In the genomic region with DNA sequence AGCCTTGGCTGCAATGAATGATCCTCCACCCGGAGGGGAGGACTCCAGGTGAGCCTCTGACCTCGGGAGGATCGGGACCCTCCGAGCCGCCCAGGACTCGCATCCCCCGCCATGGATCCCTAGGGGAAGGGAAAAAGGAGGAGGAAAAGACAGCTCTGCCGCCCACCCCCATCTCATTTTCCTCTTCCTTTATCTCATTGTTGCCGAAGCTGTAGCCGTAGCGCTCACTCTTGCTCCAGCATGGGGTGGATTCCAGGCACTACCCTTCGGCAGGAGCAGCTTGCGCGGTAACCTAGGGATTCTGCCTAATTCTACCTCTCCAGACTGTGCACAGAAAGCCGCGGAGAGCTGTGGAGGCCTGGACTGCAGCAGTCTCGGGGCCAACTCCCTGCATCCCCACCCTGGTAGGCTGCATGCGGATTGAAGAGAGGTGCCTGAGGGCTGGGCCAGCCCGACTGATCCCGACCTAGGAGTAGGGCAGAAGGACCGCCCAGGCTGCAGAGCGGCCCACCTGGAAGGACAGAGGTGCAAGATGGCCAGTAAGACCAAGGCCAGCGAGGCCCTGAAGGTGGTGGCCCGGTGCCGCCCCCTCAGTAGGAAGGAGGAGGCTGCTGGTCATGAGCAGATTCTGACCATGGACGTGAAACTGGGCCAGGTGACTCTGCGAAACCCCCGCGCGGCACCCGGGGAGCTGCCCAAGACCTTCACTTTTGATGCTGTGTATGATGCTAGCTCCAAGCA, we compare ENCODE assay signal across 8 mouse cellular contexts. TPM values are rescaled to one million over a fixed set of nuclear protein-coding genes. Genes with fewer than 3 reads are reported as not detected.
A peak's percentile ranks its signal among the peaks of the same experiment; 100 is the strongest.
DNase-seq lines count a peak whose midpoint lies in the region; ATAC-seq and TF ChIP-seq lines count a peak whose summit lies in the region.

No protein-coding gene starts in this region.

- no peak for TF ChIP-seq CTCF in layer of hippocampus, adult 2 months (conservative IDR thresholded peaks at IDR 0.05)

- H3K27ac ChIP-seq in layer of hippocampus, adult 2 months = peak overlapping the region; percentile 98
- no peak overlapping the region for H3K27ac ChIP-seq in ES-E14 (ENCODE audit: insufficient read depth, low read depth, low read length, poor library complexity, severe bottlenecking)
- H3K27ac ChIP-seq in limb, embryonic 12.5 days = peak overlapping the region; percentile 70
- H3K27ac ChIP-seq in neural tube, embryonic 14.5 days (ENCODE audit: low read depth, low read length) = peak overlapping the region; percentile 94

- H3K4me1 ChIP-seq in ES-E14 (ENCODE audit: control insufficient read depth in 2 of 2, insufficient read depth in 2 of 2, low read length in 2 of 2, poor library complexity in 1 of 2) = peaks cover 0 to 3% of the 10 kb centered on the region in 2 experiments; a peak in 1 of 4 replicates
- peaks cover 24% of the 10 kb centered on the region for H3K4me1 ChIP-seq in limb, embryonic 12.5 days (replicated peaks)
- H3K4me1 ChIP-seq in neural tube, embryonic 14.5 days (ENCODE audit: control insufficient read depth, insufficient read depth, low read length) = peaks cover 44% of the 10 kb centered on the region

- peak; percentile 52 for ATAC-seq in limb, embryonic 12.5 days (ENCODE audit: insufficient number of reproducible peaks, insufficient read depth, low FRiP score, low TSS enrichment, low read depth)
- ATAC-seq in neural tube, embryonic 14.5 days (ENCODE audit: low read depth) = peak; percentile 38

- H3K9ac ChIP-seq in ES-E14 (ENCODE audit: insufficient read depth, low read depth, low read length, poor library complexity, severe bottlenecking) = peak overlapping the region; percentile 70
- peak overlapping the region; percentile 83 for H3K9ac ChIP-seq in limb, embryonic 12.5 days (replicated peaks)
- peak overlapping the region; percentile 93 for H3K9ac ChIP-seq in neural tube, embryonic 14.5 days (replicated peaks; ENCODE audit: low read depth, low read length)

- peak overlapping the region; percentile 84 for H3K4me2 ChIP-seq in limb, embryonic 12.5 days
- peak overlapping the region; percentile 86 for H3K4me2 ChIP-seq in neural tube, embryonic 14.5 days (ENCODE audit: low read depth, low read length)

- DNase-seq in layer of hippocampus, adult 2 months (ENCODE audit: low spot score in 2 of 2) = no peak
- DNase-seq in layer of hippocampus, adult 9-10 months (ENCODE audit: low spot score) = no peak
- DNase-seq in ES-E14 (ENCODE audit: low read depth, low spot score) = no peak
- peak; percentile 45 for DNase-seq in cerebellum, adult 8-10 months
- DNase-seq in forelimb bud, embryonic 11.5 days (ENCODE audit: low read depth, low spot score) = peak; percentile 20
- DNase-seq in c-Kit-positive CD71-positive TER-119-positive erythroid progenitor cells, embryonic 14.5 days (ENCODE audit: low spot score) = no peak

- no peaks in the 10 kb centered on the region for H3K9me3 ChIP-seq in ES-E14 (ENCODE audit: control insufficient read depth, insufficient read depth, low read depth, low read length)
- 0 out of 2 replicates have a peak, but pooled peaks cover 12% of the 10 kb centered on the region for H3K9me3 ChIP-seq in limb, embryonic 12.5 days
- no peaks in the 10 kb centered on the region for H3K9me3 ChIP-seq in neural tube, embryonic 14.5 days (ENCODE audit: control insufficient read depth, low read length)

- H3K27me3 ChIP-seq in limb, embryonic 12.5 days = no peaks in the 10 kb centered on the region
- no peaks in the 10 kb centered on the region for H3K27me3 ChIP-seq in neural tube, embryonic 14.5 days (ENCODE audit: control insufficient read depth, insufficient read depth, low read length)

- no peaks in the 10 kb centered on the region for H3K36me3 ChIP-seq in ES-E14 (ENCODE audit: control insufficient read depth, insufficient read depth, low read length, poor library complexity, severe bottlenecking)
- peaks cover 23% of the 10 kb centered on the region for H3K36me3 ChIP-seq in limb, embryonic 12.5 days
- H3K36me3 ChIP-seq in neural tube, embryonic 14.5 days (ENCODE audit: control insufficient read depth, insufficient read depth, low read length) = peaks cover 14% of the 10 kb centered on the region; the same call in 1 of the 2 replicates

- 3% methylated on average over 31 of the region's 31 CpGs for WGBS in limb, embryonic 12.5 days
- under 1% methylated on average over 31 of the region's 31 CpGs for WGBS in neural tube, embryonic 14.5 days

- in situ Hi-C loops in ES-E14 (cut with MboI; ENCODE audit: low sequenced_read_pairs in 2 of 2, unreplicated experiment in 2 of 2) = no loop called here

- peak overlapping the region; percentile 66 for H3K4me3 ChIP-seq in layer of hippocampus, adult 2 months
- peak overlapping the region; percentile 79 to 100 for H3K4me3 ChIP-seq in ES-E14 (ENCODE audit: insufficient read depth in 1 of 2, low read depth in 1 of 2, low read length in 2 of 2, poor library complexity in 1 of 2, severe bottlenecking in 1 of 2)
- peak overlapping the region; percentile 57 for H3K4me3 ChIP-seq in limb, embryonic 12.5 days (replicated peaks)
- peak overlapping the region; percentile 83 for H3K4me3 ChIP-seq in neural tube, embryonic 14.5 days (ENCODE audit: low read depth, low read length)

TF ChIP-seq in ES-E14, 5 proteins besides CTCF, POLR2A, EP300 and RAD21:
- TF ChIP-seq MAFK (IDR thresholded peaks at IDR 0.05; ENCODE audit: insufficient read depth, low read depth, low read length) (no peak), ZC3H11A (IDR thresholded peaks at IDR 0.05; ENCODE audit: borderline replicate concordance, low read depth, low read length) (no peak), ZNF384 (IDR thresholded peaks at IDR 0.05; ENCODE audit: low read depth, low read length) (no peak), CHD2 (IDR thresholded peaks at IDR 0.05; ENCODE audit: low read depth, low read length) (no peak)

RNA-seq across cellular contexts. Expression of a gene that starts 0.7 kb away (rescaled TPM):
- total RNA-seq in layer of hippocampus, adult 2 months (2021) = 100 to 1,000 TPM; 167 to 169 TPM
- 6.8 and 8.8 TPM in 2 replicates for total RNA-seq in ES-E14 (2012; rRNA removed)
- polyA plus RNA-seq in limb, embryonic 12.5 days (2016; fragmentation: Nextera tagmentation; extraction: Ambion mirVana) = 19.3 and 21.6 TPM in 2 replicates
- polyA plus RNA-seq in neural tube, embryonic 14.5 days (2014; fragmentation: Nextera tagmentation; extraction: Ambion mirVana) = 66.9 and 84.4 TPM in 2 replicates

RNA-seq across cellular contexts. Expression of a gene that starts 55.9 kb away (rescaled TPM):
- total RNA-seq in layer of hippocampus, adult 2 months (2021) = 100 to 1,000 TPM; 151 to 158 TPM
- 65.4 and 73.5 TPM in 2 replicates for total RNA-seq in ES-E14 (2012; rRNA removed)
- 95.7 and 103 TPM in 2 replicates for polyA plus RNA-seq in limb, embryonic 12.5 days (2016; fragmentation: Nextera tagmentation; extraction: Ambion mirVana)
- polyA plus RNA-seq in neural tube, embryonic 14.5 days (2014; fragmentation: Nextera tagmentation; extraction: Ambion mirVana) = 157 and 179 TPM in 2 replicates

Comparison
In these comparisons a context has a peak if more than half of its experiments do, and no peak if none do; other contexts are left out.
1. DNase-seq: peak in cerebellum, adult 8-10 months (single experiment) and forelimb bud, embryonic 11.5 days (single experiment); none in layer of hippocampus, adult 2 months (0 of 2), layer of hippocampus, adult 9-10 months (single experiment), ES-E14 (single experiment) and c-Kit-positive CD71-positive TER-119-positive erythroid progenitor cells, embryonic 14.5 days (single experiment).
2. RNA of a gene that starts 0.7 kb away (total RNA-seq): 167 to 169 TPM in layer of hippocampus, adult 2 months; 6.8 to 8.8 TPM in ES-E14; every median in the first group is over 10 times any median in the second.
3. Peak in every context shown above with its lines, with median percentiles within 50 percentile points of each other: H3K4me3 ChIP-seq and H3K9ac ChIP-seq.